Mouse (Mus musculus) bone marrow, adult 2 months (tissue): ENCODE data around the gene Inpp5d.

Source experiments
- CTCF ChIP-seq: fragments of 200-500 bp; IDR thresholded peaks from 2 replicates; pipeline ENCODE4 v1.5.1; 2011; ENCODE audit warnings: low read length, control low read depth; ENCODE audit not compliant: control insufficient read depth, insufficient read depth
- POLR2A ChIP-seq: fragments of 200-500 bp; IDR thresholded peaks from 2 replicates; pipeline ENCODE4 v1.6.1; 2011; ENCODE audit warnings: low read depth, mild to moderate bottlenecking, control low read depth, low read length, borderline replicate concordance; ENCODE audit not compliant: control insufficient read depth

- TF ChIP-seq CTCF: no peak
- TF ChIP-seq POLR2A: no peak
Observed at GRCm38 (mm10) chr1:87645041-87645440, 24.9 kb downstream of the Inpp5d start.
